Mouse (Mus musculus): ENCODE measurements around the gene Dusp19. TPM values are rescaled to one million over a fixed set of nuclear protein-coding genes. Genes with fewer than 3 reads are reported as not detected.
A peak's percentile ranks its signal among the peaks of the same experiment; 100 is the strongest.

Gene Dusp19
- polyA plus RNA-seq, 1 experiment from 2014 or later = 18.5 TPM

DNA sequence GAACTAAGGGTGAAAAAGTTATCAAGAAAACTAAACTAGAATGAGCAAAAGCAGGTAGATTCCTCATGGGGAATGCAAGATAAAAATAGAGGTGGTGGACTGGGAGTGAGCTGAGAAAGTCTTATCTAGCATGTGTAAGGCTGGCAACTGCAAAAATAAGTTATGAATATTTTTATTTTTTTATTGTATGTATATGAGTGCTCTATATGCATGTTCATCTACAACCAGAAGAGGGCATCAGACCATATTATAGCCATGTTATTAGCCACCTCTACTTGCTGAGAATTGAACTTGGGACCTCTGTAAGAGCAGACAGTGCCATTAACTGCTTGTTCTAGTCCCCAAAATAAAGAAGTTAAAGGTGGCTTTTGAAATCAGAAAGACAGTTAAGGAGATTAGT lies 44.6 kb downstream of the Dusp19 start:
- peaks cover 22% of the 10 kb centered on the region for H3K36me3 ChIP-seq (replicated peaks)
- no peak overlapping the region for H3K4me2 ChIP-seq
- no peak overlapping the region for H3K27ac ChIP-seq
- H3K9me3 ChIP-seq = no peaks in the 10 kb centered on the region
- no peaks in the 10 kb centered on the region for H3K27me3 ChIP-seq
- no peak for ATAC-seq (ENCODE audit: low FRiP score)
- H3K4me1 ChIP-seq = no peaks in the 10 kb centered on the region
- no peak overlapping the region for H3K9ac ChIP-seq
- no peak overlapping the region for H3K4me3 ChIP-seq (replicated peaks)

DNA sequence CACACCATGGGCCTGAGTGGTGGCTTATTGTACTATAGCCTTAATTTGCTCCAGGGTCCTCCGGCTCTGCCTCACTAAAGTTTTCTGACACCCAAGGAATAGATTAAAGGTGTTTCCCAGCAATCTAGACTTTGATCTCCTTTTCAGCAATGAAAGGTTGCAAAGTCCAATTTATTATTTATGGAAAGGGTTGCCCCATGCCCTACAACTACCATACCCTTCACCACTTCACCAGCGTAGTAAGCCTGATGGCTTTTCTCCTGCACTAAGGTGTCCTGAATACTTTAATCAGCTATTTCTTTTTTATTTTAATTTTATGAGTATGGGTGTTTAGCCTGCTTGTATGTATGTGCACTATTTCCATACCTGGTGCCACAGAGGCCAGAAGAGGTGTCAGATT lies 45.8 kb downstream of the Dusp19 start:
- Histone ChIP-seq H3K27ac (no peak overlapping the region), H3K9me3 (no peaks in the 10 kb centered on the region), H3K9ac (no peak overlapping the region), H3K27me3 (no peaks in the 10 kb centered on the region), H3K36me3 (replicated peaks) (peaks cover 16% of the 10 kb centered on the region), H3K4me1 (no peaks in the 10 kb centered on the region), H3K4me3 (replicated peaks) (no peak overlapping the region), H3K4me2 (no peak overlapping the region)
- 94% methylated on average over 2 of the region's 2 CpGs for WGBS
- ATAC-seq (ENCODE audit: low FRiP score) = no peak

DNA sequence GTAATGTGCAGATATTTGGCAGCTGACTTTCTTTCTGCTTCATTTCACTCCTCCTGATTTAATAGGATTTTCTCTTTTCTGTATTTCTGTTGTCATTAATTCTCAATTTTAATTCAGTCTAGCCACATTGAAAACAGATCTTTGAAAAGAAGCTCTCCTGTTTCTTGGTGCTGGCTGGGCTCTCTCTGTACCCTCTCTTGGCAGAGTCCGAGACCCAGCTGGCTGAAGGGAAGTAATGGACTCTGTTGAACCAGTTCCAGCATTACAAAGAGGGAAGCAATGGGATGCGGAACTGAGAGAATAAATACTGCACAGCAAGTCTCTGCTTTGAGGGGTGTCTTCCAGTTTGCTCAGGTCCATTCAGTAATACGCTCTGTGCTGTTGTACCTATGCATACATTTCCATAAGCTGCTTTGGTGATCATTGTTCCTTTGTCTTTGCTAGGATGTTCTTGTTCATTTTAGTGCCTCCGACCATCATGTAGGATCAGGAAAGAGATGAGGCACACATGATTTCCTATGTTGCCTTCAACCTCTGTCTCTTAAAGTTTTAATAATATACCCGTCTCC lies 50.6 kb downstream of the Dusp19 start:
- H3K4me2 ChIP-seq = no peak overlapping the region
- H3K27me3 ChIP-seq = no peaks in the 10 kb centered on the region
- no peak overlapping the region for H3K27ac ChIP-seq
- H3K4me1 ChIP-seq = no peaks in the 10 kb centered on the region
- WGBS = 81% methylated on average over 5 of the region's 5 CpGs
- no peak overlapping the region for H3K4me3 ChIP-seq (replicated peaks)
- H3K9me3 ChIP-seq = no peaks in the 10 kb centered on the region
- no peak overlapping the region for H3K9ac ChIP-seq
- peaks cover 16% of the 10 kb centered on the region for H3K36me3 ChIP-seq (replicated peaks)
- 0 out of 2 replicates have a peak, but pooled peaks have one; percentile 14 for ATAC-seq (ENCODE audit: low FRiP score)

DNA sequence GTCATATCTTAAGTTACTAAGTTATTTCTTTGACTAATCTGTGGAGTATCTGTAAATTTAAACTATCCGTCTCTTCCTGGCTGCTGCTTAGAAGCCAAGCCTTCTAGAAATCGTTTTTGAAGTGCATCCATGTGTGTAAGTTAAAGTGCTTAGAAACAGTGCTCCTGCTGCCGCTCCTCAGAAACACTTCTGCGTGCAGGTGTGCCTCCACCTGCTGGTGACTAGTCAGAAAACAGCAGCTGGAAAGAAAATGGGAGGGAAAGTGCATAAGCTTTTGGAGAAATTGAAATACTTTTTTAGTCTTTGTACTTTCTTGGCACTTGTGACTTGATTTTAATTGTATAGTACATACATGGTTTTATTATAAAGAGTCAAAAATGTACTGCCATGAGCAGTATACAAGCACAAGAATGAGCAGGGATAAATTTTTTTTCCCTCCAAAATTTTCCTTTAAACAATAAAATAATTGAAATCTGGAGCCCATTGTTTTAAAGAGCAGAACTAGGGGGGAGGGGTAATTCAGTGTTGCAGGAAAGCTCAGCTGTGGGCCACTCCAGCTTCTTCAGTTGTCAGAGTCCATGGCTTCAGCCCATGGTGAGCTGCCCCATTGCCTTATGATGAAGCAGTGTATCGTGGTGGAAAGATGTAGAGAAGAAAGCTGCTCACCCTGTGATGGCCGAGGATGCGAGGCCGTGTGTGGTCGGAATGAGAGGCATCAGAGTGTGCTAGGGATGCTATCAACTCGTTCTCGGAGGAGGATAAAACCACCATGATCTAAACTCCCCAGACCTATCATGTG lies 53.2 kb downstream of the Dusp19 start:
- no peak overlapping the region for H3K4me3 ChIP-seq (replicated peaks)
- H3K4me1 ChIP-seq = no peaks in the 10 kb centered on the region
- peaks cover 11% of the 10 kb centered on the region for H3K36me3 ChIP-seq (replicated peaks)
- H3K27ac ChIP-seq = no peak overlapping the region
- H3K9ac ChIP-seq = no peak overlapping the region
- H3K9me3 ChIP-seq = no peaks in the 10 kb centered on the region
- no peaks in the 10 kb centered on the region for H3K27me3 ChIP-seq
- H3K4me2 ChIP-seq = no peak overlapping the region
- 72% methylated on average over 11 of the region's 11 CpGs for WGBS
- no peak for ATAC-seq (ENCODE audit: low FRiP score)

DNA sequence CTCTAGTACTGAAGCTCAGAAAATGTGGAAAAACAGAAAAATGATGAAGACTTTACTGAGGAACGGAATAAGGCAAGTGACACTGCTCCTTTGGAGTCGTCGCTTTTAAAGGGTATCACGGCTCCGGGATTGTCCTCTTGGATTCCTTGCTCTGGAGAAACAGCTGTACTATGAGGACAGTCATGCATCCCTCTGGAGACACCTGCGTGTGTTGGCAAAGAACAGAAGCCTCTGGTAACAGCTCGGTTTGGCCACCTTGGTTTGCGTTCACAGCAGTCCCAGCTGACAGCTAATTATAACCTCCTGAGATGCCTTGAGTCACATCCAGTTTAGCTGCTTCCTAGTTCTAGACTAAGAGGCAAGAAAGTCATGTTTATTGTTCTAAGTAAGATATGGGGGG lies 62.0 kb downstream of the Dusp19 start:
- no peaks in the 10 kb centered on the region for H3K27me3 ChIP-seq
- 92% methylated on average over 8 of the region's 8 CpGs for WGBS
- no peak overlapping the region for H3K9ac ChIP-seq
- H3K4me2 ChIP-seq = no peak overlapping the region
- H3K4me1 ChIP-seq = no peaks in the 10 kb centered on the region
- H3K9me3 ChIP-seq = no peaks in the 10 kb centered on the region
- H3K4me3 ChIP-seq (replicated peaks) = no peak overlapping the region
- H3K27ac ChIP-seq = no peak overlapping the region
- no peak for ATAC-seq (ENCODE audit: low FRiP score)
- no peaks in the 10 kb centered on the region for H3K36me3 ChIP-seq (replicated peaks)

MicroRNA genes within 50 kb of the gene (microRNA counts, 519-probe panel; counts per million panel counts)
- not detected for microRNA mmu-miR-684

Small RNA genes lying within 50 kb of the gene (microRNA-seq; reads per million reads assigned to microRNA genes)
- gene Mir684-1 = not detected

Other genes starting within 250 kb of the Dusp19 start
- gene Frzb, start 169.4 kb upstream of the Dusp19 start, polyA plus RNA-seq (2016; fragmentation: Nextera tagmentation; extraction: Ambion mirVana) = 8.8 and 11.5 TPM in 2 replicates
- gene Nckap1, start 35.7 kb upstream of the Dusp19 start, polyA plus RNA-seq (2016; fragmentation: Nextera tagmentation; extraction: Ambion mirVana) = 94.5 and 97.9 TPM in 2 replicates
- gene Nup35, start 191 bp downstream of the Dusp19 start, polyA plus RNA-seq (2016; fragmentation: Nextera tagmentation; extraction: Ambion mirVana) = 58.1 and 64.6 TPM in 2 replicates

All from forebrain, embryonic 12.5 days (tissue).